25 mouse cellular contexts compared by ENCODE assay signal in genomic region chr4:86046881-86047280, GRCm38 (mm10).
DNase-seq lines count a peak whose midpoint lies in the region; ATAC-seq and TF ChIP-seq lines count a peak whose summit lies in the region.
"Had no signal": no experiment of that assay in that cellular context is flagged by ENCODE, and none has a peak within 500 bp of the region (broad histone marks: within the 10 kb centered on the region; RNA-seq: fewer than 3 reads in every experiment).

No protein-coding gene starts in this region.

- H3K4me3 ChIP-seq in heart, adult 2 months: no peak overlapping the region
- H3K4me3 ChIP-seq in heart, embryonic 10.5 days: no peak overlapping the region
- H3K4me3 ChIP-seq in lung, postnatal 0 days (ENCODE audit: low read depth, low read length): no peak overlapping the region
- H3K4me3 ChIP-seq in lung, adult 2 months (replicated peaks; ENCODE audit: extremely low read depth, low read depth, low read length): no peak overlapping the region
- H3K4me3 ChIP-seq in stomach, postnatal 0 days (ENCODE audit: low read depth, low read length): no peak overlapping the region
- H3K4me3 ChIP-seq: embryonic facial prominence, embryonic 12.5 days; forebrain, embryonic 15.5 days; heart, embryonic 13.5 days; intestine, embryonic 15.5 days; limb, embryonic 10.5 days; megakaryocyte, embryonic 14.5 days; neural tube, embryonic 15.5 days; stomach, embryonic 15.5 days had no signal

- H3K4me2 ChIP-seq in lung, postnatal 0 days (replicated peaks; ENCODE audit: low read depth, low read length): no peak overlapping the region
- no peak overlapping the region for H3K4me2 ChIP-seq in stomach, postnatal 0 days (replicated peaks; ENCODE audit: low read depth)
- H3K4me2 ChIP-seq: embryonic facial prominence, embryonic 12.5 days; forebrain, embryonic 15.5 days; heart, embryonic 13.5 days; hindbrain, embryonic 14.5 days; intestine, embryonic 15.5 days; liver, embryonic 11.5 days; lung, embryonic 14.5 days; neural tube, embryonic 15.5 days; stomach, embryonic 15.5 days had no signal

- no peak for TF ChIP-seq EP300 in heart, adult 2 months (IDR thresholded peaks at IDR 0.05; ENCODE audit: insufficient read depth, low read depth, low read length)
- TF ChIP-seq EP300 in lung, postnatal 0 days (IDR thresholded peaks at IDR 0.05): no peak
- no peak for TF ChIP-seq EP300 in stomach, postnatal 0 days (optimal IDR thresholded peaks at IDR 0.05)

- no peaks in the 10 kb centered on the region for H3K79me2 ChIP-seq in heart, adult 2 months (replicated peaks; ENCODE audit: control insufficient read depth, insufficient read depth, low read length)

- no peaks in the 10 kb centered on the region for H3K36me3 ChIP-seq in heart, adult 2 months (ENCODE audit: control insufficient read depth, insufficient read depth, low read length)
- H3K36me3 ChIP-seq in heart, embryonic 10.5 days: no peaks in the 10 kb centered on the region
- no peaks in the 10 kb centered on the region for H3K36me3 ChIP-seq in lung, postnatal 0 days (ENCODE audit: insufficient read depth, low read length)
- no peaks in the 10 kb centered on the region for H3K36me3 ChIP-seq in stomach, postnatal 0 days (ENCODE audit: control insufficient read depth, insufficient read depth, low read length)
- H3K36me3 ChIP-seq: embryonic facial prominence, embryonic 12.5 days; forebrain, embryonic 15.5 days; heart, embryonic 13.5 days; intestine, embryonic 15.5 days; limb, embryonic 10.5 days; neural tube, embryonic 15.5 days; stomach, embryonic 15.5 days had no signal

- no peak for ATAC-seq in lung, postnatal 0 days
- ATAC-seq in stomach, postnatal 0 days (ENCODE audit: low FRiP score, low TSS enrichment): no peak
- no peak for ATAC-seq in erythroblast, adult 5-6 weeks (replicated peaks; ENCODE audit: low FRiP score, poor library complexity, severe bottlenecking)
- ATAC-seq: activated CD4-positive, CD25-positive, alpha-beta regulatory T cell, adult 4 months; forebrain, embryonic 15.5 days; intestine, embryonic 15.5 days; Patski had no signal

- no peak for DNase-seq in heart, adult 2 months
- DNase-seq in heart, embryonic 10.5 days (ENCODE audit: low spot score): no peak
- DNase-seq in lung, postnatal 0 days (ENCODE audit: low spot score): no peak
- DNase-seq in lung, adult 2 months: no peak
- no peak for DNase-seq in brain, embryonic 14.5 days (ENCODE audit: low read depth)
- DNase-seq in stomach, postnatal 0 days (ENCODE audit: low spot score): no peak
- DNase-seq: cerebellum, adult 8-10 months; kidney, postnatal 14 days; lung, embryonic 14.5 days; midbrain, embryonic 14.5 days; right cerebral cortex, postnatal 25 days; thymus, adult 2 months had no signal

- H3K9me3 ChIP-seq in heart, embryonic 10.5 days: no peaks in the 10 kb centered on the region
- H3K9me3 ChIP-seq in lung, postnatal 0 days (ENCODE audit: low read length): no peaks in the 10 kb centered on the region
- no peaks in the 10 kb centered on the region for H3K9me3 ChIP-seq in stomach, postnatal 0 days (ENCODE audit: control insufficient read depth, low read length)
- H3K9me3 ChIP-seq: embryonic facial prominence, embryonic 12.5 days; forebrain, embryonic 15.5 days; heart, embryonic 13.5 days; intestine, embryonic 15.5 days; limb, embryonic 10.5 days; megakaryocyte, embryonic 14.5 days; neural tube, embryonic 15.5 days; stomach, embryonic 15.5 days had no signal

- 62% methylated on average over 1 of the region's 1 CpGs for WGBS in heart, adult 2 months
- 79% methylated on average over 1 of the region's 1 CpGs for WGBS in heart, embryonic 10.5 days
- 53% methylated on average over 1 of the region's 1 CpGs for WGBS in lung, postnatal 0 days
- WGBS in lung, adult 2 months: 76% methylated on average over 1 of the region's 1 CpGs
- 73% methylated on average over 1 of the region's 1 CpGs for WGBS in stomach, postnatal 0 days

- H3K27ac ChIP-seq in heart, adult 2 months: no peak overlapping the region
- H3K27ac ChIP-seq in heart, embryonic 10.5 days: no peak overlapping the region
- no peak overlapping the region for H3K27ac ChIP-seq in lung, postnatal 0 days (ENCODE audit: low read length)
- no peak overlapping the region for H3K27ac ChIP-seq in stomach, postnatal 0 days (replicated peaks)
- H3K27ac ChIP-seq: embryonic facial prominence, embryonic 12.5 days; forebrain, embryonic 15.5 days; heart, embryonic 13.5 days; hindbrain, embryonic 14.5 days; intestine, embryonic 15.5 days; limb, embryonic 10.5 days; neural tube, embryonic 15.5 days; stomach, embryonic 15.5 days had no signal

- intact Hi-C loops in heart, adult 2 months (cut with DNase I): loop anchor here (5.0 to 10.0 kb wide), 2 partner anchors 430 to 498 kb away; no protein-coding TSS in a partner anchor

- TF ChIP-seq CTCF in heart, adult 2 months (IDR thresholded peaks at IDR 0.05): peak; percentile 48
- TF ChIP-seq CTCF in lung, postnatal 0 days (IDR thresholded peaks at IDR 0.05): peak; percentile 47
- TF ChIP-seq CTCF in lung, adult 2 months (IDR thresholded peaks at IDR 0.05; ENCODE audit: insufficient read depth, low read length): no peak
- peak; percentile 1; the same call in 1 of the 2 replicates for TF ChIP-seq CTCF in brain, embryonic 14.5 days (IDR thresholded peaks at IDR 0.05; ENCODE audit: borderline replicate concordance, extremely low read depth, insufficient read depth, insufficient read length)
- peak; percentile 44 for TF ChIP-seq CTCF in stomach, postnatal 0 days (IDR thresholded peaks at IDR 0.05; ENCODE audit: low read depth)

- TF ChIP-seq POLR2A in heart, adult 2 months (IDR thresholded peaks at IDR 0.05; ENCODE audit: insufficient read depth, low read depth, low read length): no peak
- TF ChIP-seq POLR2A in lung, adult 2 months (IDR thresholded peaks at IDR 0.05; ENCODE audit: borderline replicate concordance, extremely low read depth, low read depth, low read length): no peak
- TF ChIP-seq POLR2A in brain, embryonic 14.5 days (IDR thresholded peaks at IDR 0.05; ENCODE audit: borderline replicate concordance, extremely low read depth, insufficient read depth, insufficient read length, poor library complexity, severe bottlenecking): no peak

- H3K27me3 ChIP-seq in heart, adult 2 months (ENCODE audit: control insufficient read depth, insufficient read depth, low read length): no peaks in the 10 kb centered on the region
- H3K27me3 ChIP-seq in heart, embryonic 10.5 days (ENCODE audit: insufficient read depth, poor library complexity, severe bottlenecking): no peaks in the 10 kb centered on the region
- H3K27me3 ChIP-seq in lung, postnatal 0 days (replicated peaks; ENCODE audit: insufficient read depth, low read length): no peaks in the 10 kb centered on the region
- H3K27me3 ChIP-seq in stomach, postnatal 0 days (ENCODE audit: control insufficient read depth, insufficient read depth, low read length): no peaks in the 10 kb centered on the region
- H3K27me3 ChIP-seq: embryonic facial prominence, embryonic 12.5 days; forebrain, embryonic 15.5 days; heart, embryonic 13.5 days; intestine, embryonic 15.5 days; megakaryocyte, embryonic 14.5 days; neural tube, embryonic 15.5 days; stomach, embryonic 15.5 days had no signal

- H3K4me1 ChIP-seq in heart, adult 2 months (ENCODE audit: control insufficient read depth, insufficient read depth, low read length): no peaks in the 10 kb centered on the region
- H3K4me1 ChIP-seq in heart, embryonic 10.5 days: no peaks in the 10 kb centered on the region
- H3K4me1 ChIP-seq in lung, postnatal 0 days (ENCODE audit: insufficient read depth, low read depth, low read length): no peaks in the 10 kb centered on the region
- H3K4me1 ChIP-seq in lung, adult 2 months (ENCODE audit: control insufficient read depth, insufficient read depth, low read length): no peaks in the 10 kb centered on the region
- H3K4me1 ChIP-seq in stomach, postnatal 0 days (replicated peaks; ENCODE audit: control insufficient read depth, insufficient read depth): no peaks in the 10 kb centered on the region
- H3K4me1 ChIP-seq: embryonic facial prominence, embryonic 12.5 days; heart, embryonic 13.5 days; intestine, embryonic 15.5 days; stomach, embryonic 15.5 days had no signal

- H3K9ac ChIP-seq in heart, adult 2 months (ENCODE audit: low read depth, low read length): no peak overlapping the region
- H3K9ac ChIP-seq in lung, postnatal 0 days (replicated peaks; ENCODE audit: low read depth): no peak overlapping the region
- no peak overlapping the region for H3K9ac ChIP-seq in stomach, postnatal 0 days (ENCODE audit: low read length)
- H3K9ac ChIP-seq: embryonic facial prominence, embryonic 12.5 days; forebrain, embryonic 15.5 days; heart, embryonic 13.5 days; hindbrain, embryonic 14.5 days; intestine, embryonic 15.5 days; lung, embryonic 14.5 days; neural tube, embryonic 15.5 days; stomach, embryonic 15.5 days had no signal
